ENCODE assay signal across 23 mouse cellular contexts in genomic region chr17:87567475-87567874, GRCm38 (mm10).
DNase-seq lines count a peak whose midpoint lies in the region; ATAC-seq and TF ChIP-seq lines count a peak whose summit lies in the region.
"Had no signal": no experiment of that assay in that cellular context is flagged by ENCODE, and none has a peak within 500 bp of the region (broad histone marks: within the 10 kb centered on the region; RNA-seq: fewer than 3 reads in every experiment).

No protein-coding gene starts in this region.

- 15% methylated on average over 2 of the region's 2 CpGs for WGBS in intestine, embryonic 15.5 days

- H3K36me3 ChIP-seq in C2C12 (ENCODE audit: control insufficient read depth, insufficient read depth) (no peaks in the 10 kb centered on the region), CH12.LX (replicated peaks in 1 of 2; ENCODE audit: control insufficient read depth in 1 of 2, insufficient read depth in 1 of 2, low read length in 1 of 2) (no peaks in the 10 kb centered on the region), myocyte (ENCODE audit: control insufficient read depth, insufficient read depth) (no peaks in the 10 kb centered on the region)
- no peaks in the 10 kb centered on the region for H3K36me3 ChIP-seq in intestine, embryonic 15.5 days
- H3K36me3 ChIP-seq: embryonic facial prominence, embryonic 12.5 days; embryonic facial prominence, embryonic 15.5 days; G1E; hindbrain, embryonic 12.5 days; hindbrain, embryonic 15.5 days had no signal

- H3K4me3 ChIP-seq in C2C12 (ENCODE audit: insufficient read depth, poor library complexity, severe bottlenecking), result no peak overlapping the region
- H3K4me3 ChIP-seq in CH12.LX (replicated peaks in 1 of 3; ENCODE audit: low read depth in 2 of 3, low read length in 2 of 3, poor library complexity in 1 of 3), result no peak overlapping the region
- no peak overlapping the region for H3K4me3 ChIP-seq in intestine, embryonic 15.5 days (replicated peaks)
- H3K4me3 ChIP-seq in myocyte, result no peak overlapping the region
- H3K4me3 ChIP-seq: embryonic facial prominence, embryonic 12.5 days; embryonic facial prominence, embryonic 15.5 days; gastrocnemius, adult 2 months; heart, adult 2 months; hindbrain, embryonic 12.5 days; hindbrain, embryonic 15.5 days had no signal

- dilution Hi-C loops in CH12.LX (cut with MboI; ENCODE audit: extremely low pct_ligation_motif_present, extremely low pct_unique_long_range_greater_than_20kb, low sequenced_read_pairs), result no loop called here

- TF ChIP-seq RAD21 in CH12.LX (IDR thresholded peaks at IDR 0.05; ENCODE audit: low read depth, low read length), result no peak

- H3K4me2 ChIP-seq in CH12.LX (ENCODE audit: insufficient read depth, low read depth, poor library complexity, severe bottlenecking), result no peak overlapping the region
- H3K4me2 ChIP-seq in intestine, embryonic 15.5 days (replicated peaks), result peak overlapping the region; percentile 26; the same call in 1 of the 2 replicates
- H3K4me2 ChIP-seq in myocyte (ENCODE audit: low read depth), result no peak overlapping the region
- H3K4me2 ChIP-seq: embryonic facial prominence, embryonic 12.5 days; embryonic facial prominence, embryonic 15.5 days; heart, embryonic 11.5 days; hindbrain, embryonic 12.5 days; hindbrain, embryonic 15.5 days had no signal

- H3ac ChIP-seq in C2C12 (ENCODE audit: control insufficient read depth, insufficient read length, low read depth), result no peak overlapping the region
- H3ac ChIP-seq in myocyte (ENCODE audit: control insufficient read depth, insufficient read length), result no peak overlapping the region

- peaks cover 6 to 37% of the 10 kb centered on the region in 2 experiments for H3K4me1 ChIP-seq in CH12.LX (ENCODE audit: control insufficient read depth in 1 of 2, insufficient read depth in 2 of 2)
- peaks cover 21% of the 10 kb centered on the region for H3K4me1 ChIP-seq in intestine, embryonic 15.5 days (replicated peaks)

- in situ Hi-C loops in CH12.LX (cut with MboI; ENCODE audit: low pct_ligation_motif_present, low pct_unique_long_range_greater_than_20kb, low sequenced_read_pairs), result loop anchor here (5.0 to 25.0 kb wide), 3 partner anchors 35 to 655 kb away; partner anchors contain the start of gene Tmem247

- H3K79me2 ChIP-seq in C2C12 (ENCODE audit: control insufficient read depth, insufficient read depth) (no peaks in the 10 kb centered on the region), CH12.LX (replicated peaks; ENCODE audit: control insufficient read depth, extremely low read depth, insufficient read depth, poor library complexity, severe bottlenecking) (no peaks in the 10 kb centered on the region), myocyte (ENCODE audit: control insufficient read depth, insufficient read depth) (no peaks in the 10 kb centered on the region)

- TF ChIP-seq CTCF in C2C12 (IDR thresholded peaks at IDR 0.05; ENCODE audit: control insufficient read depth, insufficient read depth, insufficient read length) (no peak), CH12.LX (conservative IDR thresholded peaks at IDR 0.05 in 1 of 2, IDR thresholded peaks at IDR 0.05 in 1 of 2; ENCODE audit: low read depth in 2 of 2, low read length in 2 of 2) (no peak)

- H3K9me3 ChIP-seq in CH12.LX (replicated peaks; ENCODE audit: low read length), result no peaks in the 10 kb centered on the region
- no peaks in the 10 kb centered on the region for H3K9me3 ChIP-seq in intestine, embryonic 15.5 days
- H3K9me3 ChIP-seq: embryonic facial prominence, embryonic 12.5 days; embryonic facial prominence, embryonic 15.5 days; G1E; hindbrain, embryonic 12.5 days; hindbrain, embryonic 15.5 days had no signal

- DNase-seq in CH12.LX (ENCODE audit: extremely low read depth), result no peak
- DNase-seq in lung, postnatal 4 days, result no peak
- no peak for DNase-seq in urinary bladder, postnatal 10 days (ENCODE audit: low spot score)
- DNase-seq in spleen, postnatal 10 days (ENCODE audit: low spot score in 2 of 2), result no peak
- DNase-seq: adrenal gland, adult 8-10 months; adrenal gland, postnatal 36 days; cerebellum, adult 18-20 months; cerebellum, adult 9-10 months; cerebellum, postnatal 14 days; forebrain, postnatal 0 days; gastrocnemius, adult 2 months; gastrocnemius, postnatal 14 days; heart, adult 2 months had no signal

- no peaks in the 10 kb centered on the region for H3K27me3 ChIP-seq in C2C12 (ENCODE audit: control insufficient read depth, insufficient read depth, insufficient read length)
- no peaks in the 10 kb centered on the region for H3K27me3 ChIP-seq in CH12.LX (replicated peaks)
- no peaks in the 10 kb centered on the region for H3K27me3 ChIP-seq in intestine, embryonic 15.5 days (replicated peaks)
- H3K27me3 ChIP-seq in myocyte (ENCODE audit: control insufficient read depth, insufficient read depth, insufficient read length), result no peaks in the 10 kb centered on the region
- H3K27me3 ChIP-seq: embryonic facial prominence, embryonic 15.5 days; hindbrain, embryonic 15.5 days had no signal

- H3K9ac ChIP-seq in CH12.LX (ENCODE audit: insufficient read depth, low read depth), result no peak overlapping the region
- no peak overlapping the region for H3K9ac ChIP-seq in intestine, embryonic 15.5 days
- H3K9ac ChIP-seq: embryonic facial prominence, embryonic 12.5 days; embryonic facial prominence, embryonic 15.5 days; forebrain, postnatal 0 days; hindbrain, embryonic 12.5 days; hindbrain, embryonic 15.5 days had no signal

- TF ChIP-seq EP300 in CH12.LX (IDR thresholded peaks at IDR 0.05; ENCODE audit: low read length), result no peak

- no peaks in the 10 kb centered on the region for H3K79me3 ChIP-seq in C2C12 (ENCODE audit: low read depth)

- TF ChIP-seq POLR2A in CH12.LX (IDR thresholded peaks at IDR 0.05; ENCODE audit: low read depth, low read length) (no peak), myocyte (IDR thresholded peaks at IDR 0.05; ENCODE audit: insufficient read length, low read depth) (no peak)

- H3K27ac ChIP-seq in CH12.LX (ENCODE audit: insufficient read depth, low read depth), result no peak overlapping the region
- H3K27ac ChIP-seq in intestine, embryonic 15.5 days, result peak overlapping the region; percentile 77
- H3K27ac ChIP-seq: embryonic facial prominence, embryonic 12.5 days; embryonic facial prominence, embryonic 15.5 days; heart, adult 2 months; hindbrain, embryonic 12.5 days; hindbrain, embryonic 15.5 days had no signal

- peak; percentile 57; the same call in 1 of the 2 replicates for ATAC-seq in intestine, embryonic 15.5 days
- ATAC-seq: forebrain, embryonic 14.5 days; forebrain, postnatal 0 days had no signal

TF ChIP-seq in C2C12, 6 proteins besides CTCF, POLR2A, EP300 and RAD21:
- TF ChIP-seq MYOD1 (IDR thresholded peaks at IDR 0.05; ENCODE audit: control insufficient read depth, insufficient read length, low read depth), result peak; percentile 68
- no peak for TF ChIP-seq CEBPB (IDR thresholded peaks at IDR 0.05; ENCODE audit: low read depth)

TF ChIP-seq in CH12.LX, 34 proteins besides CTCF, POLR2A, EP300 and RAD21:
- no peak for TF ChIP-seq JUND (conservative IDR thresholded peaks at IDR 0.05; ENCODE audit: low read depth, low read length)
- TF ChIP-seq USF2 (conservative IDR thresholded peaks at IDR 0.05; ENCODE audit: low read depth, low read length), result no peak
- TF ChIP-seq BHLHE40 (IDR thresholded peaks at IDR 0.05; ENCODE audit: low read depth, low read length), result no peak
- TF ChIP-seq ZNF384 (IDR thresholded peaks at IDR 0.05; ENCODE audit: low read depth, low read length), result peak; percentile 78; the same call in 1 of the 2 replicates
TF ChIP-seq in CH12.LX: peak in this region for 1.

TF ChIP-seq in myocyte, 11 proteins besides CTCF, POLR2A, EP300 and RAD21:
- TF ChIP-seq MYOD1 (IDR thresholded peaks at IDR 0.05; ENCODE audit: control insufficient read depth in 1 of 3, insufficient read length in 2 of 3, low read depth in 2 of 3) (peak in 2 of 3 experiments; percentile 28 to 76), USF1 (IDR thresholded peaks at IDR 0.05; ENCODE audit: low read depth) (no peak), MYOG (IDR thresholded peaks at IDR 0.05; ENCODE audit: control insufficient read depth in 1 of 3, insufficient read depth in 1 of 3, insufficient read length in 2 of 3, low read depth in 2 of 3) (peak in 1 of 3 experiments; percentile 55)
